Mouse (Mus musculus) cerebellum, adult 2 months (tissue): ENCODE measurements at regions not wholly inside any gene's neighbourhood (a gene's known extent, or its start where the extent isn't known, plus 50 kb on each side); places are given as distances from the start of the nearest gene placed in this dataset.
A peak's percentile ranks its signal among the peaks of the same experiment; 100 is the strongest.

Experiments used
- DNase-seq, 2 experiments: peaks; one replicate each; pipeline ENCODE4 v3.0.0; 2021
- H3K27ac ChIP-seq: fragments of 200-500 bp; 2 replicates; pipeline ENCODE4 v1.5.1; 2012; ENCODE audit warnings: low read length, control low read depth, inconsistent platforms; ENCODE audit not compliant: insufficient read depth
- H3K27me3 ChIP-seq: fragments of 200-500 bp; 2 replicates; pipeline ENCODE4 v1.6.1; 2012; ENCODE audit warnings: inconsistent platforms, mild to moderate bottlenecking, low read length, moderate library complexity; ENCODE audit not compliant: control insufficient read depth, insufficient read depth
- H3K4me1 ChIP-seq: fragments of 200-500 bp; 2 replicates; pipeline ENCODE4 v1.6.1; 2011; ENCODE audit warnings: low read length; ENCODE audit not compliant: control insufficient read depth, insufficient read depth
- H3K4me3 ChIP-seq: fragments of 200-500 bp; replicated peaks from 2 replicates; pipeline ENCODE3; 2011; ENCODE audit warnings: mild to moderate bottlenecking, low read depth, low read length, control low read depth; ENCODE audit not compliant: insufficient read depth
- CTCF ChIP-seq: fragments of 200-500 bp; IDR thresholded peaks from 2 replicates; pipeline ENCODE4 v1.5.1; 2011; ENCODE audit warnings: low read depth, mild to moderate bottlenecking, control low read depth, low read length, moderate library complexity, borderline replicate concordance; ENCODE audit not compliant: insufficient read depth
- POLR2A ChIP-seq: fragments of 200-500 bp; IDR thresholded peaks from 2 replicates; pipeline ENCODE4 v1.6.1; 2011; ENCODE audit warnings: low read length, control low read depth, borderline replicate concordance; ENCODE audit not compliant: insufficient read depth
- WGBS: fragments of 180-500 bp; shearing (Covaris S2); methylation state at CpG from one replicate; pipeline ENCODE4 v1.1.7; 2018; 5-methylcytosine and 5-hydroxymethylcytosine counted together

DNA sequence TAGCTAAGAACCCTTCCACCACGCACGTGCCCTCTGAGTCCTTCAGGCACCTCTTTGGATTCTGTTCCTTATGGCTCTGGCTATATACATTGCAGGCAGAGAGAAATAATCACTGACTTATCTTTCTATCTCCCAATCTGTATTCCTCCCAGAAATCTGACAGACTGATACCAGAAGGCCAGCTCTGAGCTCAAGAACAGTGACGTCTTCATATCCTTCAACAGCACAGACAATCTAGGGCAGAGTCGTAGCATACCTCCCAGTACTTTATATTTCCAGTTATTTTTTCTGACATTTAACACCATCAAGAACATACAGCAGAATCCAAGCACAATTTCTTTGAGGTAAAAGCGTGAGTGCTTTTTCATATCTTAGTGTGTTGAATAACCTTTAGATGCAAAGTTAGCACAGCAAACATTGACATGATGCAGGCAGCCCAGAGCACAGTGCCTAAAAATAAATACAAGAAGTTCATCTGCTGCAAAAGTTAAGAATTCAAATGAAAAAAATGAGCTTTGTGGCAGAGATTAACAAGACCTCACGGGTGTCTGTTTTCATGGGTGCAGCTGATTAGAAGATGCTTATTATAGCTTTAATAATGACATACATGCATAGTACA, 358.1 kb upstream of the Satb1 start:
- Histone ChIP-seq H3K4me3 (no peak overlapping the region), H3K4me1 (no peaks in the 10 kb centered on the region), H3K27ac (no peak overlapping the region), H3K27me3 (no peaks in the 10 kb centered on the region; the same call in 1 of the 2 replicates)
- WGBS = 97% methylated on average over 6 of the region's 6 CpGs
- DNase-seq = no peak
- TF ChIP-seq CTCF (no peak), POLR2A (no peak)

DNA sequence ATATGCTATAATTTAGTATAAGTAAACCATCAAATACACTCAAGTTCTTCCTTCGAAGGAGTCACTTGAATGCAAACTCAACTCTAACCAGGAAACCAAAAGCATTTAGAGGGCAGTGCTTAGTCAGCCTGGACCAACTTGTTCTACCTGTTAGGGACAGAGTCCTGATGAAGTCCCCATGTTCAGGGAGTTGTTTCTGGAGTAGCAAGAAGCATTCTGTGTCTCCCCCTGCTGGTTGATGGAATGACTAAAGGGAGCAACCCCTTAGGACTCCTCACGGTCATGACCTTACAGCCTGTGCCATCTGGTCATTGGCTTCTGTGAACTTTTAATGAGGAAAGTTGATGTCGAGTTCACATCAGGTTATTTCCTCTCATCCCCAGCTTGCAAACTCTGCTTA, 349.6 kb upstream of the Satb1 start:
- TF ChIP-seq POLR2A (no peak), CTCF (0 out of 2 replicates have a peak, but pooled peaks have one; percentile 17)
- Histone ChIP-seq H3K4me3 (no peak overlapping the region), H3K4me1 (no peaks in the 10 kb centered on the region), H3K27me3 (no peaks in the 10 kb centered on the region), H3K27ac (no peak overlapping the region)
- peak in 1 of 2 experiments; percentile 8 for DNase-seq
- 39% methylated on average over 3 of the region's 3 CpGs for WGBS

DNA sequence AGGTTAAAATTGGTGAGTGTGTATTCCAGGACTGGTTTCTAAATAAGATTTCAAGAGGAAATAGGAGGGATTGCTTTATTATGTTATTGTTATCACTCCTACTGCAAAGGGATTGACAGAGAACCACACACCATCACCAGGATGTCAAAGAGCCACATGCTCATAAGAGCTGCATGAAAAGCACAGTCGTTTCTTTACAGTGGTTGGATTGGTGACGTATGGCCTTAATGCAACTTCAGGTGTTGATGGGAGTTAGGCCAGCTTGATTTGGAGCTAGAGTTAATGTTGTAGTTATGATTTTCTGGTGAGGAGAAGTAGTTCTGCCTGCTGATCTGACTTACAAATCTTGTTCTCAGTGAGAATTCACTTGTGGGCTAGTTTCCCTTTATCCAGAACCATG, 344.9 kb upstream of the Satb1 start:
- TF ChIP-seq CTCF = no peak
- TF ChIP-seq POLR2A = no peak
- whole genome bisulfite sequencing = 80% methylated on average over 2 of the region's 2 CpGs
- no peaks in the 10 kb centered on the region for H3K27me3 ChIP-seq
- DNase-seq = no peak
- no peak overlapping the region for H3K4me3 ChIP-seq
- no peaks in the 10 kb centered on the region for H3K4me1 ChIP-seq
- no peak overlapping the region for H3K27ac ChIP-seq

DNA sequence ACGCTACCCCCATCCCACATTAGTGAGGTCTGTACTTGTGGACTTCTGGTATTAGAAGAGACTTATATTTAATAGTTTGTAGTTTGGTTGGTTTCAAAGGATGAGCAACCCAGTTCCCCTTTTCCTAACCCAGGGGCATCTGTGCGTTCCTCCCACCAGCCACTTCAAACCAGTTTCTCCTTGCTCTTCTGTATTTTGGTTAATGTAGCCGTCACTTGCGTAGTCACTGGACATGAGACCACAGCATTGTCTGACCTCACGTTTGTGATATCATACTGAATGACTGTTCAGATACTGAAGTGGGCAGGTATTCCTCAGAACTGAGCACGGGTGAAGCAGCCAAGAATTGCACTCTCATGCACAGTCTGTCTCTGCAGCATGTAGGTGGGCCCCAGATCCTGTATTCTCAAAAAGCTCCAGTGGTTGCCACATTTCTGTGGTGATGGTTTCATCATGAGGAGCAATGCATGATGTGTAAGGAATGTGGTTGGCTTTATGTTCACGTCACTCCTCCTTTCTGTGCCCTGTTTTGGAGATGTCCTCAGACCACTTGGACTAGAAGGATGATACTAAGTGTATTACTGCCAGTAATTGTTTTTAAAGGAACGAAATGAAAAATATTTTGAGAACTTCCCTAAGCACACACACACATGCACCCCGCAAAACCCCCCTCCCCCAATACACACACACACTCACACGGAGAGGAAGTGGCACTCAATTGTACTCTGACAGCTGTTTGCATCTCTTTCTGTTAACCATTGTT, 335.2 kb upstream of the Satb1 start:
- 87% methylated on average over 10 of the region's 10 CpGs for WGBS
- no peak for DNase-seq
- Histone ChIP-seq H3K27ac (no peak overlapping the region), H3K4me1 (no peaks in the 10 kb centered on the region), H3K27me3 (no peaks in the 10 kb centered on the region), H3K4me3 (no peak overlapping the region)
- TF ChIP-seq POLR2A (no peak), CTCF (no peak)

DNA sequence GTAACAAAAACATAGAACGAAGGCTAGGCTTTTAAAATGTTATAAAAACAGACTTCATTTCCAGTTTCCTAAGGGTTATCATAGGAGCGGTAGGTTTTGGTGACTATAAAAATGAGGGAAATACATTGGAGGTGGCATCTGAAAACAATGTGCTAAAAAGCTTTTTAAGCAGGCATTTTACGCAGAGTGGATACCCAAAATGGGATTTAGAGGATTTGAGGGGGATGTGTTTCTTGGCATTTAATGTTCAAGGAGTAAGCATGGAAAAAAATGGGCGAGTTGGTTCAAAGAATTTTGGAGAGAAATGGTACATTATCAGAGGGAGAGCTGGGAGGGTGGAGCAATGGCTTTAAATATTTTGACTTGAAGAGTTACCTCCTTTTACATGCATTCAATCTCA, 334.6 kb upstream of the Satb1 start:
- H3K27me3 ChIP-seq = no peaks in the 10 kb centered on the region
- no peak overlapping the region for H3K4me3 ChIP-seq
- WGBS = 91% methylated on average over 4 of the region's 4 CpGs
- no peak for DNase-seq
- no peak overlapping the region for H3K27ac ChIP-seq
- no peak for TF ChIP-seq POLR2A
- no peak for TF ChIP-seq CTCF
- H3K4me1 ChIP-seq = no peaks in the 10 kb centered on the region

DNA sequence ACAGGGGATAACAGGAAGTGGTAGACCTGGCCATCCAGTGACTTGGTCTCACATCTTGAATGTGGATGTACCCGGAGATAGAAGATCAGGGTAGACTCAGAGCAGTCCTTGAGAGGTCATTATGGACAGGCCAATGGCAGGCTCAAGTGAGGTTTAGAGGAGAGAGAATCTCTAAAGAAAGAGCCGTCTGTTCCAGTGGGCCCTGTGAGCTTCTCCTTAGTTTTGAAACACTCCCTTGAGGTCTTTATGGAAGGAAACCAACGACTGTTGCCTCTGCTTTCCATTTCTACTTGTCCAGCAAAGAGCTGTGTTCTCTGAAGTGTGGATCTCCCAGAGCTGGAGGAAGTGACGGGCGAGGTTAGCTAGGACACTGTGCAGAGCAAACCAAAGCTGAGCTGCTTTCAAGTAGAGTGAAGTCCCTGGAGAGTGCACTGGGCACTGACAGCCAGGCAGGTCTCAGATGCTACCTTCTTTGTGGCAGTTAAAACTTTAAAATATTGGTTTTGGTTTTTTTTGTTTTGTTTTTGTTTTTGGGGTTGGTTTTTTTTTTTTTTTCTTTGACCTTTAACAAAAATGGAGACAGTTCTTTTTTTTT, 332.9 kb upstream of the Satb1 start:
- no peaks in the 10 kb centered on the region for H3K4me1 ChIP-seq
- DNase-seq = no peak
- 82% methylated on average over 5 of the region's 5 CpGs for WGBS
- H3K4me3 ChIP-seq = no peak overlapping the region
- no peaks in the 10 kb centered on the region for H3K27me3 ChIP-seq
- TF ChIP-seq POLR2A (no peak), CTCF (no peak)
- no peak overlapping the region for H3K27ac ChIP-seq

DNA sequence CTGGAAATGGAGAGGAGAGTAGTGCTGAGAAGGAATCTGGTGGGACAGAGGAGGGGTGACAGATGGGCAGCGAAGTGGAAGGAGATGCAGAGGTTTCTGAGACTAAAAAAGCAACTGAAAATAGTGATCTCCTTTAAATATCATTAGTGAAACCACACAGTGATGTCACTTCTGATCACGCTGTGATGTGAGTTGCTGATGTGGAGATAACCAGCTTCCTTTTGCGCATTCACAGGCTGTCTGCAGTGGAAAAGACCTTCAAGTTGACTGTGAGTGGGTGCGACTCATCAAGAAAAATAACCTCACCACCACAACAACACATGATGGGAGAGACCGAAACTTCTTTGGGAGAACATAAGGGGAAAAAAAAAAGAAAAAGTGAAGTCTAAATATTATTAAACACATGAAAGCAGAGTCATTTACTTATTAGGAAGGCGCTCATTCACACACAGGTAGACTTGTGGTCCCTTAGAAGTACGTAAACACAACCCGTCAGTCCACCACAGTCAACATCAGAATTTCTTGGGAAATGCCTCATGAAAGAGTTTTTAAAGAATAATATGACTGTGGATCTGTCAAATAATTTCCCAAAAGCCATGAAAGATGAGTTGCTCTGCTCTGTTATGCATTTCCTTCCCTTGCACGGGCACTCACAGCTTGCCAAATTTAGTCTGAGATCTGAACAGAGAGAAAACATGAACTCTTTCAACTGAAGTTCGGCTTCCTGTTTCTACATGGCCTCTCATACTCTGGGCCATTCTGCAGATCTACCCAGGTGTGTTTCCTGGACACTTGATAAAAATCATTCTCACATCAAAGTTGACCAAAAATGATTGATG, 329.7 kb upstream of the Satb1 start:
- Histone ChIP-seq H3K4me1 (no peaks in the 10 kb centered on the region), H3K4me3 (no peak overlapping the region), H3K27ac (no peak overlapping the region), H3K27me3 (no peaks in the 10 kb centered on the region)
- WGBS = 92% methylated on average over 10 of the region's 10 CpGs
- no peak for TF ChIP-seq CTCF
- TF ChIP-seq POLR2A = no peak
- no peak for DNase-seq

DNA sequence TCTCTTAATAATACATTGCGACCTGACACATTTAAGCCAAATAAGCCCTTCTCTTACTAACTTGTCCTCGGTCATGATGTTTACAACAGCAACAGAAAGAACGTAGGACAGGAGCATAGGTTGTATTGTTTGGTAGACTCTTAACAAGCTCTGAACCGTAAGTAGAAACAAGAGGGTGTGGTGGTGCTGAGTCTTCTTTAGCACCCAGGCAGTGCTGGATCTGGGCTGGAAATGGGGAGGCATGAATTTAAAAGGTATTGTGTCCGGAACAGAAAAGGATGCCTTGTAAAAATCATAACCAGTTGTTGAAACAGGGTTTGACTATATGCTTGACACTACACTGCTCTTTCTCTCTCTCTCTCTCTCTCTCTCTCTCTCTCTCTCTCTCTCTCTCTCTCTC, 317.4 kb upstream of the Satb1 start:
- WGBS = 97% methylated on average over 5 of the region's 5 CpGs
- H3K27ac ChIP-seq = no peak overlapping the region
- no peak for DNase-seq
- H3K4me1 ChIP-seq = no peaks in the 10 kb centered on the region
- no peak for TF ChIP-seq CTCF
- no peak for TF ChIP-seq POLR2A
- no peak overlapping the region for H3K4me3 ChIP-seq
- H3K27me3 ChIP-seq = no peaks in the 10 kb centered on the region
